Mouse (Mus musculus): ENCODE data around the gene Rsrc2. TPM values are rescaled to one million over a fixed set of nuclear protein-coding genes. Genes with fewer than 3 reads are reported as not detected.

Rsrc2 gene
- total and polyA plus RNA-seq, 3 experiments = 55.8 to 128 (median 107) TPM

DNA sequence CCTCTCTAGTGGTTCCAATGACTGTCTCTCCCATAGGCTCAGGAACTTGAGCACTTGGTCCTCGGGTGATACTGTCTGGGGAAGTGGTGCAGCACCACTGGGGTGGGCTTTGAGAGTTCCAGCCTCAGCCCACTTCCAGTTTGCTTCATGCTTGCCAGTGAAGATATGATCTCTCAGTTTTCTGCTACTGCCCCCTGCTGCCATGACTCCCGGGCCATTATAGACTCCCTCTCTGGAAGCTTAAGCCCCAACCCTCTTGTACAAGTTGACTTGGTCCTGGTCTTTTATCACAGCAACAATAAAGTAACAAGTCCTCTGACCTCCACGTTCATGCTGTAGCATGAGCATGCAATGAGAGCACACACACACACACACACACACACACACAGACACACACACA lies 70.1 kb downstream of the Rsrc2 start:
- Histone ChIP-seq H3K79me2 (replicated peaks; ENCODE audit: control insufficient read depth, extremely low read depth, insufficient read depth, poor library complexity, severe bottlenecking) (peaks cover 25% of the 10 kb centered on the region), H3K4me3 (replicated peaks in 1 of 3; ENCODE audit: low read depth in 2 of 3, low read length in 2 of 3, poor library complexity in 1 of 3) (no peak overlapping the region), H3K4me2 (ENCODE audit: insufficient read depth, low read depth, poor library complexity, severe bottlenecking) (no peak overlapping the region), H3K36me3 (replicated peaks in 1 of 2; ENCODE audit: control insufficient read depth in 1 of 2, insufficient read depth in 1 of 2, low read length in 1 of 2) (peaks cover 0 to 4% of the 10 kb centered on the region in 2 experiments), H3K4me1 (ENCODE audit: control insufficient read depth in 1 of 2, insufficient read depth in 2 of 2) (peaks cover 7 to 42% of the 10 kb centered on the region in 2 experiments; a peak in 2 of 4 replicates), H3K27ac (ENCODE audit: insufficient read depth, low read depth) (no peak overlapping the region), H3K9me3 (replicated peaks; ENCODE audit: low read length) (no peaks in the 10 kb centered on the region), H3K27me3 (replicated peaks) (no peaks in the 10 kb centered on the region), H3K9ac (ENCODE audit: insufficient read depth, low read depth) (no peak overlapping the region)
- TF ChIP-seq UBTF (IDR thresholded peaks at IDR 0.05; ENCODE audit: low read depth, low read length) = no peak
- peak in 1 of 2 experiments; percentile 37; a peak in 2 of 4 replicates for TF ChIP-seq CTCF (conservative IDR thresholded peaks at IDR 0.05 in 1 of 2, IDR thresholded peaks at IDR 0.05 in 1 of 2; ENCODE audit: low read depth in 2 of 2, low read length in 2 of 2)
- TF ChIP-seq ZNF384 (IDR thresholded peaks at IDR 0.05; ENCODE audit: low read depth, low read length) = no peak
- TF ChIP-seq ZKSCAN1 (IDR thresholded peaks at IDR 0.05; ENCODE audit: borderline replicate concordance, low read depth, low read length) = no peak
- no peak for TF ChIP-seq CHD2 (IDR thresholded peaks at IDR 0.05; ENCODE audit: low read length)
- in situ Hi-C loops (cut with MboI; ENCODE audit: low pct_ligation_motif_present, low pct_unique_long_range_greater_than_20kb, low sequenced_read_pairs) (no loop called here), dilution Hi-C loops (cut with MboI; ENCODE audit: extremely low pct_ligation_motif_present, extremely low pct_unique_long_range_greater_than_20kb, low sequenced_read_pairs) (no loop called here)
- no peak for DNase-seq (ENCODE audit: extremely low read depth)

Other genes starting within 250 kb of the Rsrc2 start
- gene B3gnt4, start 239.0 kb downstream of the Rsrc2 start, total RNA-seq (2012; rRNA removed) = 0.17 and 0.30 TPM in 2 replicates
- not detected in 2 replicates for gene B3gnt4, start 239.0 kb downstream of the Rsrc2 start, total RNA-seq (2014; rRNA removed)
- not detected in 2 replicates for gene B3gnt4, start 239.0 kb downstream of the Rsrc2 start, polyA plus RNA-seq (2012; ENCODE audit: insufficient read length, low read depth)
- gene Diablo, start 225.2 kb downstream of the Rsrc2 start, total RNA-seq (2012; rRNA removed) = 37.7 and 41.8 TPM in 2 replicates
- gene Diablo, start 225.2 kb downstream of the Rsrc2 start, total RNA-seq (2014; rRNA removed) = 68.0 and 75.2 TPM in 2 replicates
- gene Diablo, start 225.2 kb downstream of the Rsrc2 start, polyA plus RNA-seq (2012; ENCODE audit: insufficient read length, low read depth) = 58.7 and 63.2 TPM in 2 replicates
- 0.38 and 0.63 TPM in 2 replicates for gene Gm49027, start 223.9 kb downstream of the Rsrc2 start, total RNA-seq (2012; rRNA removed)
- gene Gm49027, start 223.9 kb downstream of the Rsrc2 start, total RNA-seq (2014; rRNA removed) = not detected in 2 replicates
- not detected in 2 replicates for gene Gm49027, start 223.9 kb downstream of the Rsrc2 start, polyA plus RNA-seq (2012; ENCODE audit: insufficient read length, low read depth)
- 21.0 and 24.8 TPM in 2 replicates for gene Vps33a, start 176.4 kb downstream of the Rsrc2 start, total RNA-seq (2012; rRNA removed)
- 17.0 and 17.1 TPM in 2 replicates for gene Vps33a, start 176.4 kb downstream of the Rsrc2 start, total RNA-seq (2014; rRNA removed)
- gene Vps33a, start 176.4 kb downstream of the Rsrc2 start, polyA plus RNA-seq (2012; ENCODE audit: insufficient read length, low read depth) = 27.8 and 30.6 TPM in 2 replicates
- gene Clip1, start 64.8 kb downstream of the Rsrc2 start, total RNA-seq (2012; rRNA removed) = 26.7 and 28.1 TPM in 2 replicates
- 24.9 and 25.4 TPM in 2 replicates for gene Clip1, start 64.8 kb downstream of the Rsrc2 start, total RNA-seq (2014; rRNA removed)
- gene Clip1, start 64.8 kb downstream of the Rsrc2 start, polyA plus RNA-seq (2012; ENCODE audit: insufficient read length, low read depth) = 37.1 and 42.9 TPM in 2 replicates
- gene Zcchc8, start 28.3 kb downstream of the Rsrc2 start, total RNA-seq (2012; rRNA removed) = 15.2 and 17.0 TPM in 2 replicates
- 24.4 and 31.8 TPM in 2 replicates for gene Zcchc8, start 28.3 kb downstream of the Rsrc2 start, total RNA-seq (2014; rRNA removed)
- 60.7 and 77.2 TPM in 2 replicates for gene Zcchc8, start 28.3 kb downstream of the Rsrc2 start, polyA plus RNA-seq (2012; ENCODE audit: insufficient read length, low read depth)
- 36.3 and 37.4 TPM in 2 replicates for gene Kntc1, start 302 bp upstream of the Rsrc2 start, total RNA-seq (2012; rRNA removed)
- 30.4 and 39.0 TPM in 2 replicates for gene Kntc1, start 302 bp upstream of the Rsrc2 start, total RNA-seq (2014; rRNA removed)
- 26.4 and 30.5 TPM in 2 replicates for gene Kntc1, start 302 bp upstream of the Rsrc2 start, polyA plus RNA-seq (2012; ENCODE audit: insufficient read length, low read depth)
- gene Hcar2, start 116.1 kb upstream of the Rsrc2 start, total RNA-seq (2012; rRNA removed) = not detected in 2 replicates
- not detected in 2 replicates for gene Hcar2, start 116.1 kb upstream of the Rsrc2 start, total RNA-seq (2014; rRNA removed)
- gene Hcar2, start 116.1 kb upstream of the Rsrc2 start, polyA plus RNA-seq (2012; ENCODE audit: insufficient read length, low read depth) = not detected in 2 replicates
- gene Hcar1, start 130.6 kb upstream of the Rsrc2 start, total RNA-seq (2012; rRNA removed) = not detected in 2 replicates
- gene Hcar1, start 130.6 kb upstream of the Rsrc2 start, total RNA-seq (2014; rRNA removed) = not detected in 2 replicates
- gene Hcar1, start 130.6 kb upstream of the Rsrc2 start, polyA plus RNA-seq (2012; ENCODE audit: insufficient read length, low read depth) = not detected in 2 replicates
- 80.9 and 90.4 TPM in 2 replicates for gene Denr, start 157.8 kb upstream of the Rsrc2 start, total RNA-seq (2012; rRNA removed)
- gene Denr, start 157.8 kb upstream of the Rsrc2 start, total RNA-seq (2014; rRNA removed) = 127 and 128 TPM in 2 replicates
- 372 and 423 TPM in 2 replicates for gene Denr, start 157.8 kb upstream of the Rsrc2 start, polyA plus RNA-seq (2012; ENCODE audit: insufficient read length, low read depth)
- not detected in 2 replicates for gene Gm43518, start 178.0 kb upstream of the Rsrc2 start, total RNA-seq (2012; rRNA removed)
- not detected in 2 replicates for gene Gm43518, start 178.0 kb upstream of the Rsrc2 start, total RNA-seq (2014; rRNA removed)
- 0.74 and 0.87 TPM in 2 replicates for gene Gm43518, start 178.0 kb upstream of the Rsrc2 start, polyA plus RNA-seq (2012; ENCODE audit: insufficient read length, low read depth)
- 5.3 and 6.2 TPM in 2 replicates for gene Ccdc62, start 181.3 kb upstream of the Rsrc2 start, total RNA-seq (2012; rRNA removed)
- gene Ccdc62, start 181.3 kb upstream of the Rsrc2 start, total RNA-seq (2014; rRNA removed) = 2.0 and 2.6 TPM in 2 replicates
- gene Ccdc62, start 181.3 kb upstream of the Rsrc2 start, polyA plus RNA-seq (2012; ENCODE audit: insufficient read length, low read depth) = 1.6 and 2.2 TPM in 2 replicates
- gene Hip1r, start 224.2 kb upstream of the Rsrc2 start, total RNA-seq (2012; rRNA removed) = 48.4 and 49.8 TPM in 2 replicates
- gene Hip1r, start 224.2 kb upstream of the Rsrc2 start, total RNA-seq (2014; rRNA removed) = 26.1 and 28.3 TPM in 2 replicates
- 42.1 and 44.7 TPM in 2 replicates for gene Hip1r, start 224.2 kb upstream of the Rsrc2 start, polyA plus RNA-seq (2012; ENCODE audit: insufficient read length, low read depth)